Mouse (Mus musculus) ES-Bruce4 (cell line): ENCODE results near the gene Capns2.

ENCODE experiments used
- CTCF ChIP-seq: IDR thresholded peaks from one replicate; pipeline ENCODE4 v1.8.1; 2011; ENCODE audit warnings: low read depth, low read length
- POLR2A ChIP-seq: IDR thresholded peaks from one replicate; pipeline ENCODE4 v1.8.1; 2011; ENCODE audit warnings: low read length; ENCODE audit not compliant: insufficient read depth

DNA sequence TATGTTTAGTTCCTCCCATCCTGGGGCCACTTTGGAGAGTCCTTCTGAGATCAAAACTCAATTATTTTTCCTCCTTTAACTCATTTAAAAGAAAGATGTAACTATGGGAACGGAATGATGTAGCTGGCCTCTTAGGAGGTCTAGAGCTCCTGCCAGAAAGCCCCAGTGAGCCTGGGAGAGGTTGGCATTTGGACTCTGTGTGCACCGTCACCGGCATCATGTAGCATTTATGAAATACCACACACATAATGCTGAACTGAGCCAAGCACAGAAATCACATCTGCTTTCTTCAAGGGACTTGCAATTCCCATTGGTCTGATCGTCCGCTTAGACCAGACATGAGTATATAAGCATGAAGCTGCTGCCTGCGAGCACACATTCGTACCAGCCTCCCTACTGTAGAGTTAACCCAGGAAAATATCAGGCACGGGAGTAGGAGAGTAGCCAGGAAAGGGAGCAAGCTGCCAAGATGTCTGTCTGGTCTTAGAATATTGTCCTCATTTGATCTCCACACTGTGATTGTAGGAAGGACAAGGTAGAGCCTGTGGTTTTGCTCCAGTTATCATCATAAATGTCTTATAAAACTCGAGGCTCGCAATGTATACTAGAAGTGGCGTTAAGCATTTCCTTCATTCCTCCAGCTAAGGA lies 2.4 kb downstream of the Capns2 start:
- TF ChIP-seq CTCF = no peak
- no peak for TF ChIP-seq POLR2A
